17 mouse cellular contexts compared by ENCODE assay signal in the genomic region with DNA sequence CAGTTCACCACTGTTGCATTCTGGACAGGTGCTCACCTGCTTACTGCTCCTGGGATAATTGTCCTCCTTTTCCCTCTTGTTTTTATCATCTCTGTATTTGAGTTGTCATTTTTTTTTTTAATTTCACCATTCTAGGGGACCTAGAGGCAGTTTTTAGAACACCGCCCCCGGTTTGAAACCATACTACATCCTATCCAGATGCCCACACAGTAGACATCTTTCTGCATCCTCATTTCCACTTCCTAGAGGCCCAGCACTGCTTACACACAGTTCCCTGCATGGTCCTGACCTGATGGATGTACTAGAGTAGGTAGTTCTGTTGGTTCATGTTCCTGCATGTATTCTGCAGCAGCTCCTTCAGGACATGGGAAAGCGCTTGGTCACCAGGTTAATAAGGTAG.
"Had no signal": no experiment of that assay in that cellular context is flagged by ENCODE, and none has a peak within 500 bp of the region (broad histone marks: within the 10 kb centered on the region; RNA-seq: fewer than 3 reads in every experiment).

No protein-coding gene starts in this region.

- DNase-seq: left cerebral cortex, postnatal 4 days; liver; liver, embryonic 13.5 days; liver, postnatal 0 days; lung, adult 18-20 months; lung, adult 2 months; lung, embryonic 14.5 days; lung, postnatal 10 days; lung, postnatal 14 days; lung, postnatal 36 days; lung, postnatal 4 days; midbrain, embryonic 14.5 days had no signal

- ATAC-seq: liver, embryonic 12.5 days; liver, postnatal 0 days; lung, postnatal 0 days; midbrain, embryonic 13.5 days; midbrain, embryonic 15.5 days; midbrain, embryonic 16.5 days had no signal
